Mouse (Mus musculus): ENCODE data around the gene Fam43a. TPM values are rescaled to one million over a fixed set of nuclear protein-coding genes. Genes with fewer than 3 reads are reported as not detected.

Gene Fam43a
- 9.9 TPM for total RNA-seq (2023)

GRCm38 (mm10) chr16:30599491-30600268 lies at the start of gene Fam43a:
Gene Fam43a (plus strand): TSS chr16:30599723.

GRCm38 (mm10) chr16:30550748-30551192 lies 48.8 kb upstream of the Fam43a start, which contains the start of gene Tmem44:
Gene Tmem44 (minus strand): TSS chr16:30550842.

GRCm38 (mm10) chr16:30587494-30588327 lies 11.8 kb upstream of the Fam43a start, which contains the start of gene Lsg1:
Gene Lsg1 (minus strand): TSS chr16:30587592.

Other genes with a start within 250 kb of the Fam43a start
- 99.2 TPM for gene Atp13a3, start 193.7 kb upstream of the Fam43a start, total RNA-seq (2023)
- gene Tmem44, start 48.9 kb upstream of the Fam43a start, total RNA-seq (2023): 0.95 TPM
- gene Lsg1, start 12.1 kb upstream of the Fam43a start, total RNA-seq (2023): 79.8 TPM